Mouse (Mus musculus): Measurements from ENCODE around the gene Gm11168.
"Not testable (repeated sequence)": the region's sequence is repeated elsewhere in the genome, so short reads cannot be mapped to it uniquely, and the experiment has no call there.

Gene Gm11168

DNA sequence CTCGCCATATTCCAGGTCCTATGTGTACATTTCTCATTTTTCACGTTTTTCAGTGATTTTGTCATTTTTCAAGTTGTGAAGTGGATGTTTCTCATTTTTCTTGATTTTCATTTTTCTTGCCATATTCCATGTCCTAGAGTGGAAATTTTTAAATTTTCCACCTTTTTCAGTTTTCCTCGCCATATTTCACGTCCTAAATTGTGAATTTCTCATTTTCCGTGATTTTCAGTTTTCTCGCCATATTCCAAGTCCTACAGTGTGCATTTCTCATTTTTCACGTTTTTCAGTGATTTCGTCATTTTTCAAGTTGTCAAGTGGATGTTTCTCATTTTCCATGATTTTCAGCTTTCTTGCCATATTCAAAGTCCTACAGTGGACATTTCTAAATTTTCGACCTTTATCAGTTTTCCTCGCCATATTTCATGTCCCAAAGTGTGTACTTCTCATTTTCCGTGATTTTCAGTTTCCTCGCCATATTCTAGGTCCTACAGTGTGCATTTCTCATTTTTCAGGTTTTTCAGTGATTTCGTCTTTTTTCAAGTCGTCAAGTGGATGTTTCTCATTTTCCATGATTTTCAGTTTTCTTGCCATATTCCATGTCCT is at the start of gene Gm11168:
Gene Gm11168, plus strand, starts transcription at position 553 of the 603 bp plus-strand sequence.
- DNase-seq (ENCODE audit: low spot score), result not testable (repeated sequence)

DNA sequence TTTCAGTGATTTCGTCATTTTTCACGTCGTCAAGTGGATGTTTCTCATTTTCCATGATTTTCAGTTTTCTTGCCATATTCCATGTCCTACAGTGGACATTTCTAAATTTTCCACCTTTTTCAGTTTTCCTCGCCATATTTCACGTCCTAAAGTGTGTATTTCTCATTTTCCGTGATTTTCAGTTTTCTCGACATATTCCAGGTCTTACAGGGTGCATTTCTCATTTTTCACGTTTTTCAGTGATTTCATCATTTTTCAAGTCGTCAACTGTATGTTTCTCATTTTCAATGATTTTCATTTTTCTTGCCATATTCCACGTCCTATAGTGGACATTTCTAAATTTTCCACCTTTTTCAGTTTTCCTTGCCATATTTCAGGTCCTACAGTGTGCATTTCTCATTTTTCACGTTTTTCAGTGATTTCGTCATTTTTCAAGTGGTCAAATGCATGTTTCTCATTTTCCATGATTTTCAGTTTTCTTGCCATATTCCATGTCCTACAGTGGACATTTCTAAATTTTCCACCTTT is 2.6 kb upstream of the Gm11168 start, which contains the start of gene Gm10722:
Gene Gm10722, plus strand, starts transcription at position 478 of the 528 bp plus-strand sequence.
- peak; percentile 24 for DNase-seq (ENCODE audit: low spot score)

DNA sequence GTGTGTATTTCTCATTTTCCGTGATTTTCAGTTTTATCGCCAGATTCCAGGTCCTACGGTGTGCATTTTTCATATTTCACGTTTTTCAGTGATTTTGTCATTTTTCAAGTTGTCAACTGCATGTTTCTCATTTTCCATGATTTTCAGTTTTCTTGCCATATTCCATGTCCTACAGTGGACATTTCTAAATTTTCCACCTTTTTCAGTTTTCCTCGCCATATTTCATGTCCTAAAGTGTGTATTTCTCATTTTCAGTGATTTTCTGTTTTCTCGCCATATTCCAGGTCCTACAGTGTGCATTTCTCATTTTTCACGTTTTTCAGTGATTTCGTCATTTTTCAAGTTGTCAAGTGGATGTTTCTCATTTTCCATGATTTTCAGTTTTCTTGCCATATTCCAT is 2.1 kb upstream of the Gm11168 start:
- not testable (repeated sequence) for DNase-seq (ENCODE audit: low spot score)

DNA sequence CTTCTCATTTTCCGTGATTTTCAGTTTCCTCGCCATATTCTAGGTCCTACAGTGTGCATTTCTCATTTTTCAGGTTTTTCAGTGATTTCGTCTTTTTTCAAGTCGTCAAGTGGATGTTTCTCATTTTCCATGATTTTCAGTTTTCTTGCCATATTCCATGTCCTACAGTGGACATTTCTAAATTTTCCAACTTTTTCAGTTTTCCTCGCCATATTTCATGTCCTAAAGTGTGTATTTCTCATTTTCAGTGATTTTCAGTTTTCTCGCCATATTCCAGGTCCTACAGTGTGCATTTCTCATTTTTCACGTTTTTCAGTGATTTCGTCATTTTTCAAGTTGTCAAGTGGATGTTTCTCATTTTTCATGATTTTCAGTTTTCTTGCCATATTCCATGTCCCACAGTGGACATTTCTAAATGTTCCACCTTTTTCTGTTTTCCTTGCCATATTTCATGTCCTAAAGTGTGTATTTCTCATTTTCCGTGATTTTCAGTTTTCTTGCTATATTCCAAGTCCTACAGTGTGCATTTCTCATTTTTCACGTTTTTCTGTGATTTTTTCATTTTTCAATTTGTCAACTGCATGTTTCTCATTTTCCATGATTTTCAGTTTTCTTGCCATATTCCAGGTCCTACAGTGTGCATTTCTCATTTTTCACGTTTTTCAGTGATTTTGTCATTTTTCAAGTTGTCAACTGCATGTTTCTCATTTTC is 1.0 kb upstream of the Gm11168 start:
- DNase-seq (ENCODE audit: low spot score), result peak; percentile 100

DNA sequence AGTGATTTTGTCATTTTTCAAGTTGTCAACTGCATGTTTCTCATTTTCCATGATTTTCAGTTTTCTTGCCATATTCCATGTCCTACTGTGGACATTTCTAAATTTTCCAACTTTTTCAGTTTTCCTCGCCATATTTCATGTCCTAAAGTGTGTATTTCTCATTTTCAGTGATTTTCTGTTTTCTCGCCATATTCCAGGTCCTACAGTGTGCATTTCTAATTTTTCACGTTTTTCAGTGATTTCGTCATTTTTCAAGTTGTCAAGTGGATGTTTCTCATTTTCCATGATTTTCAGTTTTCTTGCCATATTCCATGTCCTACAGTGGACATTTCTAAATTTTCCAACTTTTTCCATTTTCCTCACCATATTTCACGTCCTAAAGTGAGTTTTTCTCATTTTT is 3.0 kb downstream of the Gm11168 start:
- not testable (repeated sequence) for DNase-seq (ENCODE audit: low spot score)

DNA sequence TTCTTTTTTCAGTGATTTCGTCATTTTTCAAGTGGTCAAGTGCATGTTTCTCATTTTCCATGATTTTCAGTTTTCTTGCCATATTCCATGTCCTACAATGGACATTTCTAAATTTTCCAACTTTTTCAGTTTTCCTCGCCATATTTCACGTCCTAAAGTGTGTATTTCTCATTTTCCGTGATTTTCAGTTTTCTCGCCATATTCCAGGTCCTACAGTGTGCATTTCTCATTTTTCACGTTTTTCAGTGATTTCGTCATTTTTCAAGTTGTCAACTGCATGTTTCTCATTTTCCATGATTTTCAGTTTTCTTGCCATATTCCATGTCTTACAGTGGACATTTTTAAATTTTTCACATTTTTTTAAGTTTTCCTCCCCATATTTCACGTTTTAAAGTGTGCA is 3.5 kb downstream of the Gm11168 start:
- DNase-seq (ENCODE audit: low spot score), result peak; percentile 100

DNA sequence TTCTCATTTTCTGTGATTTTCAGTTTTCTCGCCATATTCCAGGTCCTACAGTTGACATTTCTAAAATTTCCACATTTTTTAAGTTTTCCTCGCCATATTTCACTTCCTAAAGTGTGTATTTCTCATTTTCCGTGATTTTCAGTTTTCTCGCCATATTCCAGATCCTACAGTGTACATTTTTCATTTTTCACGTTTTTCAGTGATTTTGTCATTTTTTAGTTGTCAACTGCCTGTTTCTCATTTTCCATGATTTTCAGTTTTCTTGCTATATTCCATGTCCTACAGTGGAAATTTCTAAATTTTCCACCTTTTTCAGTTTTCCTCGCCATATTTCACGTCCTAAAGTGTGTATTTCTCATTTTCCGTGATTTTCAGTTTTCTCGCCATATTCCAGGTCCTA is 4.1 kb downstream of the Gm11168 start:
- DNase-seq (ENCODE audit: low spot score), result not testable (repeated sequence)

DNA sequence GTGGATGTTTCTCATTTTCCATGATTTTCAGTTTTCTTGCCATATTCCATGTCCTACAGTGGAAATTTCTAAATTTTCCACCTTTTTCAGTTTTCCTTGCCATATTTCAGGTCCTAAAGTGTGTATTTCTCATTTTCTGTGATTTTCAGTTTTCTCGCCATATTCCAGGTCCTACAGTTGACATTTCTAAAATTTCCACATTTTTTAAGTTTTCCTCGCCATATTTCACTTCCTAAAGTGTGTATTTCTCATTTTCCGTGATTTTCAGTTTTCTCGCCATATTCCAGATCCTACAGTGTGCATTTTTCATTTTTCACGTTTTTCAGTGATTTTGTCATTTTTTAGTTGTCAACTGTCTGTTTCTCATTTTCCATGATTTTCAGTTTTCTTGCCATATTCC is 6.2 kb downstream of the Gm11168 start:
- DNase-seq (ENCODE audit: low spot score), result not testable (repeated sequence)

DNA sequence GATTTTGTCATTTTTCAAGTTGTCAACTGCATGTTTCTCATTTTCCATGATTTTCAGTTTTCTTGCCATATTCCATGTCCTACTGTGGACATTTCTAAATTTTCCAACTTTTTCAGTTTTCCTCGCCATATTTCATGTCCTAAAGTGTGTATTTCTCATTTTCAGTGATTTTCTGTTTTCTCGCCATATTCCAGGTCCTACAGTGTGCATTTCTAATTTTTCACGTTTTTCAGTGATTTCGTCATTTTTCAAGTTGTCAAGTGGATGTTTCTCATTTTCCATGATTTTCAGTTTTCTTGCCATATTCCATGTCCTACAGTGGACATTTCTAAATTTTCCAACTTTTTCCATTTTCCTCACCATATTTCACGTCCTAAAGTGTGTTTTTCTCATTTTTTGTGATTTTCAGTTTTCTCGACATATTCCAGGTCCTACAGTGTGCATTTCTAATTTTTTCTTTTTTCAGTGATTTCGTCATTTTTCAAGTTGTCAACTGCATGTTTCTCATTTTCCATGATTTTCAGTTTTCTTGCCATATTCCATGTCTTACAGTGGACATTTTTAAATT is 9.0 kb downstream of the Gm11168 start:
- not testable (repeated sequence) for DNase-seq (ENCODE audit: low spot score)

DNA sequence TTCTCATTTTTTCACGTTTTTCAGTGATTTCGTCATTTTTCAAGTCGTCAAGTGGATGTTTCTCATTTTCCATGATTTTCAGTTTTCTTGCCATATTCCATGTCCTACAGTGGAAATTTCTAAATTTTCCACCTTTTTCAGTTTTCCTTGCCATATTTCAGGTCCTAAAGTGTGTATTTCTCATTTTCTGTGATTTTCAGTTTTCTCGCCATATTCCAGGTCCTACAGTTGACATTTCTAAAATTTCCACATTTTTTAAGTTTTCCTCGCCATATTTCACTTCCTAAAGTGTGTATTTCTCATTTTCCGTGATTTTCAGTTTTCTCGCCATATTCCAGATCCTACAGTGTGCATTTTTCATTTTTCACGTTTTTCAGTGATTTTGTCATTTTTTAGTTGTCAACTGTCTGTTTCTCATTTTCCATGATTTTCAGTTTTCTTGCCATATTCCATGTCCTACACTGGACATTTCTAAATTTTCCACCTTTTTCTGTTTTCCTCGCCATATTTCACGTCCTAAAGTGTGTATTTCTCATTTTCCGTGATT is 9.7 kb downstream of the Gm11168 start, which contains the start of gene Gm10721:
Gene Gm10721, plus strand, starts transcription at position 408 of the 547 bp plus-strand sequence.
- DNase-seq (ENCODE audit: low spot score), result not testable (repeated sequence)

DNA sequence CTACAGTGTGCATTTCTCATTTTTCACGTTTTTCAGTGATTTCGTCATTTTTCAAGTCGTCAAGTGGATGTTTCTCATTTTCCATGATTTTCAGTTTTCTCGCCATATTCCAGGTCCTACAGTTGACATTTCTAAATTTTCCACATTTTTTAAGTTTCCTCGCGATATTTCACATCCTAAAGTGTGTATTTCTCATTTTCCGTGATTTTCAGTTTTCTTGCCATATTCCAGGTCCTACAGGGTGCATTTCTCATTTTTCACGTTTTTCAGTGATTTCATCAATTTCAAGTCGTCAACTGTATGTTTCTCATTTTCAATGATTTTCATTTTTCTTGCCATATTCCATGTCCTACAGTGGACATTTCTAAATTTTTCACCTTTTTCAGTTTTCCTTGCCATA is 12.2 kb downstream of the Gm11168 start, which contains the start of gene Gm10720:
Gene Gm10720, plus strand, starts transcription at position 301 of the 400 bp plus-strand sequence.
- DNase-seq (ENCODE audit: low spot score), result not testable (repeated sequence)

DNA sequence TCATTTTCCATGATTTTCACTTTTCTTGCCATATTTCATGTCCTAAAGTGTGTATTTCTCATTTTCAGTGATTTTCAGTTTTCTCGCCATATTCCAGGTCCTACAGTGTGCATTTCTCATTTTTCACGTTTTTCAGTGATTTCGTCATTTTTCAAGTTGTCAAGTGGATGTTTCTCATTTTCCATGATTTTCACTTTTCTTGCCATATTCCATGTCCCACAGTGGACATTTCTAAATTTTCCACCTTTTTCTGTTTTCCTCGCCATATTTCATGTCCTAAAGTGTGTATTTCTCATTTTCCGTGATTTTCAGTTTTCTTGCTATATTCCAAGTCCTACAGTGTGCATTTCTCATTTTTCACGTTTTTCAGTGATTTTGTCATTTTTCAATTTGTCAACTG is 12.8 kb downstream of the Gm11168 start:
- not testable (repeated sequence) for DNase-seq (ENCODE audit: low spot score)

DNA sequence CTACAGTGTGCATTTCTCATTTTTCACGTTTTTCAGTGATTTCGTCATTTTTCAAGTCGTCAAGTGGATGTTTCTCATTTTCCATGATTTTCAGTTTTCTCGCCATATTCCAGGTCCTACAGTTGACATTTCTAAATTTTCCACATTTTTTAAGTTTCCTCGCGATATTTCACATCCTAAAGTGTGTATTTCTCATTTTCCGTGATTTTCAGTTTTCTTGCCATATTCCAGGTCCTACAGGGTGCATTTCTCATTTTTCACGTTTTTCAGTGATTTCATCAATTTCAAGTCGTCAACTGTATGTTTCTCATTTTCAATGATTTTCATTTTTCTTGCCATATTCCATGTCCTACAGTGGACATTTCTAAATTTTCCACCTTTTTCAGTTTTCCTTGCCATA is 14.0 kb downstream of the Gm11168 start, which contains the start of gene Gm10719:
Gene Gm10719, plus strand, starts transcription at position 301 of the 400 bp plus-strand sequence.
- DNase-seq (ENCODE audit: low spot score), result not testable (repeated sequence)

DNA sequence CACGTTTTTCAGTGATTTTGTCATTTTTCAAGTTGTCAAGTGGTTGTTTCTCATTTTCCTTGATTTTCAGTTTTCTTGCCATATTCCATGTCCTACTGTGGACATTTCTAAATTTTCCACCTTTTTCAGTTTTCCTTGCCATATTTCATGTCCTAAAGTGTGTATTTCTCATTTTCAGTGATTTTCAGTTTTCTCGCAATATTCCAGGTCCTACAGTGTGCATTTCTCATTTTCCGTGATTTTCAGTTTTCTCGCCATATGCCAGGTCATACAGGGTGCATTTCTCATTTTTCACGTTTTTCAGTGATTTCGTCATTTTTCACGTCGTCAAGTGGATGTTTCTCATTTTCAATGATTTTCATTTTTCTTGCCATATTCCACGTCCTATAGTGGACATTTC is 15.8 kb downstream of the Gm11168 start:
- not testable (repeated sequence) for DNase-seq (ENCODE audit: low spot score)

DNA sequence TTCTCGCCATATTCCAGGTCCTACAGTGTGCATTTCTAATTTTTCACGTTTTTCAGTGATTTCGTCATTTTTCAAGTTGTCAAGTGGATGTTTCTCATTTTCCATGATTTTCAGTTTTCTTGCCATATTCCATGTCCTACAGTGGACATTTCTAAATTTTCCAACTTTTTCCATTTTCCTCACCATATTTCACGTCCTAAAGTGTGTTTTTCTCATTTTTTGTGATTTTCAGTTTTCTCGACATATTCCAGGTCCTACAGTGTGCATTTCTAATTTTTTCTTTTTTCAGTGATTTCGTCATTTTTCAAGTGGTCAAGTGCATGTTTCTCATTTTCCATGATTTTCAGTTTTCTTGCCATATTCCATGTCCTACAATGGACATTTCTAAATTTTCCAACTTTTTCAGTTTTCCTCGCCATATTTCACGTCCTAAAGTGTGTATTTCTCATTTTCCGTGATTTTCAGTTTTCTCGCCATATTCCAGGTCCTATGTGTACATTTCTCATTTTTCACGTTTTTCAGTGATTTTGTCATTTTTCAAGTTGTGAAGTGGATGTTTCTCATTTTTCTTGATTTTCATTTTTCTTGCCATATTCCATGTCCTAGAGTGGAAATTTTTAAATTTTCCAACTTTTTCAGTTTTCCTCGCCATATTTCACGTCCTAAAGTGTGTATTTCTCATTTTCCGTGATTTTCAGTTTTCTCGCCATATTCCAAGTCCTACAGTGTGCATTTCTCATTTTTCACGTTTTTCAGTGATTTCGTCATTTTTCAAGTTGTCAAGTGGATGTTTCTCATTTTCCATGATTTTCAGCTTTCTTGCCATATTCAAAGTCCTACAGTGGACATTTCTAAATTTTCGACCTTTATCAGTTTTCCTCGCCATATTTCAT is 16.9 kb downstream of the Gm11168 start:
- peak; percentile 38 for DNase-seq (ENCODE audit: low spot score)

DNA sequence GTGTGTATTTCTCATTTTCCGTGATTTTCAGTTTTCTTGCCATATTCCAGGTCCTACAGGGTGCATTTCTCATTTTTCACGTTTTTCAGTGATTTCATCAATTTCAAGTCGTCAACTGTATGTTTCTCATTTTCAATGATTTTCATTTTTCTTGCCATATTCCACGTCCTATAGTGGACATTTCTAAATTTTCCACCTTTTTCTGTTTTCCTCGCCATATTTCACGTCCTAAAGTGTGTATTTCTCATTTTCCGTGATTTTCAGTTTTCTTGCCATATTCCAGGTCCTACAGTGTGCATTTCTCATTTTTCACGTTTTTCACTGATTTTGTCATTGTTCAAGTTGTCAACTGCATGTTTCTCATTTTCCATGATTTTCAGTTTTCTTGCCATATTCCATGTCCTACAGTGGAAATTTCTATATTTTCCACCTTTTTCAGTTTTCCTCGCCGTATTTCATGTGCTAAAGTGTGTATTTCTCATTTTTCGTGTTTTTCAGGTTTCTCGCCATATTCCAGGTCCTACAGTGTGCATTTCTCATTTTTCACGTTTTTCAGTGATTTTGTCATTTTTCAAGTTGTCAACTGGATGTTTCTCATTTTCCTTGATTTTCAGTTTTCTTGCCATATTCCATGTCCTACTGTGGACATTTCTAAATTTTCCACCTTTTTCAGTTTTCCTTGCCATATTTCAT is 19.3 kb downstream of the Gm11168 start:
- DNase-seq (ENCODE audit: low spot score), result peak; percentile 59

DNA sequence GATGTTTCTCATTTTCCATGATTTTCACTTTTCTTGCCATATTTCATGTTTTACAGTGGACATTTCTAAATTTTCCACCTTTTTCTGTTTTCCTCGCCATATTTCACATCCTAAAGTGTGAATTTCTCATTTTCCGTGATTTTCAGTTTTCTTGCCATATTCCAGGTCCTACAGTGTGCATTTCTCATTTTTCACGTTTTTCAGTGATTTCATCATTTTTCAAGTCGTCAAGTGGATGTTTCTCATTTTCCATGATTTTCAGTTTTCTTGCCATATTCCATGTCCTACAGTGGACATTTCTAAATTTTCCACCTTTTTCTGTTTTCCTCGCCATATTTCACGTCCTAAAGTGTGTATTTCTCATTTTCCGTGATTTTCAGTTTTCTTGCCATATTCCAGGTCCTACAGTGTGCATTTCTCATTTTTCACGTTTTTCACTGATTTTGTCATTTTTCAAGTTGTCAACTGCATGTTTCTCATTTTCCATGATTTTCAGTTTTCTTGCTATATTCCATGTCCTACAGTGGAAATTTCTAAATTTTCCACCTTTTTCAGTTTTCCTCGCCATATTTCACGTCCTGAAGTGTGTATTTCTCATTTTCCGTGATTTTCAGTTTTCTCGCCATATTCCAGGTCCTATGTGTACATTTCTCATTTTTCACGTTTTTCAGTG is 20.3 kb downstream of the Gm11168 start, which contains the start of gene Gm10718:
Gene Gm10718, plus strand, starts transcription at position 236 of the 673 bp plus-strand sequence.
- DNase-seq (ENCODE audit: low spot score), result not testable (repeated sequence)

DNA sequence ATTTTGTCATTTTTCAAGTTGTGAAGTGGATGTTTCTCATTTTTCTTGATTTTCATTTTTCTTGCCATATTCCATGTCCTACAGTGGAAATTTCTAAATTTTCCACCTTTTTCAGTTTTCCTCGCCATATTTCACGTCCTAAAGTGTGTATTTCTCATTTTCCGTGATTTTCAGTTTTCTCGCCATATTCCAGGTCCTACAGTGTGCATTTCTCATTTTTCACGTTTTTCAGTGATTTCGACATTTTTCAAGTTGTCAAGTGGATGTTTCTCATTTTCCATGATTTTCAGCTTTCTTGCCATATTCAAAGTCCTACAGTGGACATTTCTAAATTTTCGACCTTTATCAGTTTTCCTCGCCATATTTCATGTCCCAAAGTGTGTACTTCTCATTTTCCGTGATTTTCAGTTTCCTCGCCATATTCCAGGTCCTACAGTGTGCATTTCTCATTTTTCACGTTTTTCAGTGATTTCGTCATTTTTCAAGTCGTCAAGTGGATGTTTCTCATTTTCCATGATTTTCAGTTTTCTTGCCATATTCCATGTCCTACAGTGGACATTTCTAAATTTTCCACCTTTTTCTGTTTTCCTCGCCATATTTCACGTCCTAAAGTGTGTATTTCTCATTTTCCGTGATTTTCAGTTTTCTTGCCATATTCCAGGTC is 21.0 kb downstream of the Gm11168 start:
- DNase-seq (ENCODE audit: low spot score), result peak; percentile 96

DNA sequence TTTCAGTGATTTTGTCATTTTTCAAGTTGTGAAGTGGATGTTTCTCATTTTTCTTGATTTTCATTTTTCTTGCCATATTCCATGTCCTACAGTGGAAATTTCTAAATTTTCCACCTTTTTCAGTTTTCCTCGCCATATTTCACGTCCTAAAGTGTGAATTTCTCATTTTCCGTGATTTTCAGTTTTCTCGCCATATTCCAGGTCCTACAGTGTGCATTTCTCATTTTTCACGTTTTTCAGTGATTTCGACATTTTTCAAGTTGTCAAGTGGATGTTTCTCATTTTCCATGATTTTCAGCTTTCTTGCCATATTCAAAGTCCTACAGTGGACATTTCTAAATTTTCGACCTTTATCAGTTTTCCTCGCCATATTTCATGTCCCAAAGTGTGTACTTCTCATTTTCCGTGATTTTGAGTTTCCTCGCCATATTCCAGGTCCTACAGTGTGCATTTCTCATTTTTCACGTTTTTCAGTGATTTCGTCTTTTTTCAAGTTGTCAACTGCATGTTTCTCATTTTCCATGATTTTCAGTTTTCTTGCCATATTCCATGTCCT is 21.8 kb downstream of the Gm11168 start, which contains the start of gene Gm10717:
Gene Gm10717, plus strand, starts transcription at position 506 of the 556 bp plus-strand sequence.
- peak; percentile 31 for DNase-seq (ENCODE audit: low spot score)

Measured in ovary, postnatal 10 days (tissue).